Mouse (Mus musculus) brown adipose tissue, adult 24 weeks (tissue): ENCODE data around the gene Ywhah. TPM values are rescaled to one million over a fixed set of nuclear protein-coding genes. Genes with fewer than 3 reads are reported as not detected.
A peak's percentile ranks its signal among the peaks of the same experiment; 100 is the strongest.

Source experiments
- H3K27ac ChIP-seq: fragments of 200-500 bp; replicated peaks from 2 replicates; pipeline ENCODE4 v1.5.1; 2012; ENCODE audit warnings: low read depth, mild to moderate bottlenecking, low read length
- H3K4me1 ChIP-seq: fragments of 200-500 bp; 2 replicates; pipeline ENCODE4 v1.6.1; 2012; ENCODE audit warnings: low read length, mixed read lengths; ENCODE audit not compliant: control insufficient read depth, insufficient read depth, insufficient read length
- H3K4me3 ChIP-seq: fragments of 200-500 bp; 2 replicates; pipeline ENCODE4 v1.5.1; 2012; ENCODE audit warnings: low read depth, mild to moderate bottlenecking, low read length, moderate library complexity; ENCODE audit not compliant: insufficient read depth
- polyA plus RNA-seq: library from polyadenylated mRNA; stranded (reverse); fragments of >200 nt; gene quantifications from 2 replicates; pipeline ENCODE4 v1.2.4, GENCODE M21; 2012; ENCODE audit not compliant: missing spikeins, insufficient read depth, insufficient read length

Gene Ywhah
- polyA plus RNA-seq, result 62.3 and 63.4 TPM in 2 replicates

DNA sequence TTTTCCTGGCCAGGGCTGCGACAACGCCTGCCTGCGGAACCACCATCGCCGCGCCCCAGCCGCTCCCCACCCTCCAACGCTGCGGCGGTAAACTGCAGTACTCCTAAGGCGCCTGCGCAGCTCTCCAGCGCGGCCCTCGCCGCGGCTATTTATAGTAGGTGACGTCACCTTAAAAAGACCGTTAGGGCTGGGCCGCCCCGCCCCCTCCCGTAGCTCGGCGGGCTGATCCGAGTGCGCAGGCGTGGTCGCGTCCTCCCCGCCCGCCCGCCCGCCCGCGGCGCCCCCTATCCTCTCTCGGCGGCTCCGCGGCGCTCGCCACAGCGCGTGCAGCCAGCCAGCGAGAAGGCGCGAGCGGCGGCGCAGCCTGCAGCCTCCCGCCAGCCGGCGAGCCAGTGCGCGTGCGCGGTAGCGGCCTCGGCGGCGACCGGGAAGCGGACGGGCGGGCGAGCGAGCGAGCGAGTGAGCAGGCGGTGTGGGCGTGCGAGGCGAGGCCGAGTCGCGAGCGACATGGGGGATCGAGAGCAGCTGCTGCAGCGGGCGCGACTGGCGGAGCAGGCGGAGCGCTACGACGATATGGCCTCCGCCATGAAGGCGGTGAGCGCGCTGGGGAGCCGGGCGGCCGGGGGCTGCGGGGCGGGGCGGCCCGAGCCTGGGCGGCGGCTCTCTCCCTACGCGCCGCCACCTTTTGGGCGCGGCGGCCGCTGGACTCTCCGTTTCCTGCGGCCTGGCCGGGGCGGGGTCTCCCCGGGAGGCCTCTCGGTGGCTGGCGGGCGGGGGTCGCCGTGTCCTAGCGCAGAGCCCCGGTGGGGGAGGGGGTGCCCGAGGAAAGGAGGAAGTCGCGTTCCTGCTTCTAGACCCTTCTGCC is at the start of gene Ywhah:
Gene Ywhah, plus strand, starts transcription at position 256 of the 865 bp plus-strand sequence.
- H3K4me1 ChIP-seq, result peaks cover 14% of the 10 kb centered on the region
- H3K27ac ChIP-seq, result peak within 1 kb of the TSS; percentile 99
- H3K4me3 ChIP-seq, result peak within 1 kb of the TSS; percentile 98

DNA sequence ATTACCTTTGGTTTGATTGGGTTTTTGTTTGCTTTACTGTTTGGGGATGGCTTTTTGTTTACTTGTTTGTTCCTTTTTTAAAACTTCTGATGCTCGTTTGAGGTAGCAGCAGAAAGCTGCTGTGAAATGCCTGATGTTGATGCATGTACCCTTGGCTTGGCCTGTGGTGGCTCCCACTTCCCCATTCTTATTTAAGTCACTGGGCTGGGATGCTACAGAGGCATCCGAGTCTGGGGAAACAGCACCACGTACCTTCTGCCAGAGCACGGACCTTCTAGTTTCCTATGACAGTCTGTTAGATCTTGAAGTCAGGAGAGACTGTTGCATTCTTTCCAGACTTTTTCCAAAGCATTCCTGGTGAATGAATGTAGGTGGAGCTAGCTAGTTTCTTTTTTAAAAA is 42.1 kb upstream of the Ywhah start:
- Histone ChIP-seq H3K4me3 (no peak overlapping the region), H3K4me1 (no peaks in the 10 kb centered on the region), H3K27ac (no peak overlapping the region)

GRCm38 (mm10) chr5:32977179-32977578 is 41.4 kb upstream of the Ywhah start:
- H3K4me3 ChIP-seq, result no peak overlapping the region
- H3K4me1 ChIP-seq, result no peaks in the 10 kb centered on the region

GRCm38 (mm10) chr5:32985379-32985778 is 33.2 kb upstream of the Ywhah start:
- Histone ChIP-seq H3K27ac (no peak overlapping the region), H3K4me3 (no peak overlapping the region), H3K4me1 (no peaks in the 10 kb centered on the region)

More at GRCm38 (mm10) chr5:32977179-32977578, 41.4 kb upstream of the Ywhah start:
- H3K27ac ChIP-seq, result no peak overlapping the region

DNA sequence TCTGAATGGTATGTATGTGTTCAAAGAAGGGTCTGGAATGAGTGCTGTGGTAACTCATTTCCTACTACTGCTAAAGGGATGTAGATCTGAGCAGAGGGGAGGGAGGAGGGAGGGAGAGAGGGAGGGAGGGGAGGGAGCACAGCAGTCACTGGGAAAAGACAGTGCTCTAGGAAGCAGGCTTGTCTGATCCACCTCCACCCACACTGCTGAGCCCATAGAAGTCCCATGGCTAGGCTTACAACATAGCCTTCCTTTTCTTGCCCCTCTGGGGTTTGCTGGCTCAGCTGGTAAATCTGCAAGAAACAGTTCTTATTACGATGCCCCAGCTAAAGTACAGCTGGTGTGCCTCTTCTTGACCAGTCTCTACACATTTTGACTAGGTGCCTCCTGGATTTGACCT is 30.7 kb upstream of the Ywhah start:
- Histone ChIP-seq H3K4me3 (no peak overlapping the region), H3K27ac (no peak overlapping the region), H3K4me1 (no peaks in the 10 kb centered on the region)

DNA sequence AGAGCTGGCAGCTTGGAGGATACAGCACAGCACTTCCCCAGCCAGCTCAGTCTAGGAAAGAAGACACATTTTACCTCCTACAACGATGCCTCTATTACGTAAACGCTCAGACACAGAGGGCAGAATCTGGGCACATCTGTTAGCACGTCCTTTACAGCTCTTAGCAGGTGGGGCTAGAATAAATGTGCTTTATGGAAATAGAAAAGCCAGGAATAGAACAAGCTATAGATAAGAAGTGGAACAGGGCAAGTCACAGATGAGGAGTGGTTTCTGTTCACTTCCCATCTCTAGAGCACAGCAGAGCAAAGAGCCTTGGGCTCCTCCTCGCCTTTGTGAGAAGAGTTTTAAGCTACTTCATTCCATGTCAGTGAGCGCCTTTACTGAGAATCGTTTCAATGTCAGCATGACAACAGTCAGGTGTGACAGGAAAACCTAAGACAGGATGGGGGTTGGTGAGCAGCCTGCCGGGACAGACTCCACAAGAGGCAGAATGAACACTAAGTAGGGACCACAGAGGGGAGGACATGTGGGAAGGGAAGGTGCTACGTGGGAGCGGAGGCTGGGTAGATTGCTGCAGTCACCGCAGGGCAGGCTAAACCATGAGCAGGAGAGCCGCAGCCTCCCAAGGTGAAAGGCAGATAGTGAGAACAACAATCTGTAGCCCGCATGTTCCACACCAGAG is 28.5 kb upstream of the Ywhah start:
- no peaks in the 10 kb centered on the region for H3K4me1 ChIP-seq
- H3K27ac ChIP-seq, result no peak overlapping the region
- H3K4me3 ChIP-seq, result no peak overlapping the region

- H3K4me1 ChIP-seq, result no peaks in the 10 kb centered on the region
- H3K27ac ChIP-seq, result no peak overlapping the region
- no peak overlapping the region for H3K4me3 ChIP-seq
These were observed 27.5 kb upstream of the Ywhah start for GRCm38 (mm10) chr5:32991152-32991551.

GRCm38 (mm10) chr5:32994471-32994870 is 24.1 kb upstream of the Ywhah start:
- no peak overlapping the region for H3K4me3 ChIP-seq
- no peaks in the 10 kb centered on the region for H3K4me1 ChIP-seq
- no peak overlapping the region for H3K27ac ChIP-seq

DNA sequence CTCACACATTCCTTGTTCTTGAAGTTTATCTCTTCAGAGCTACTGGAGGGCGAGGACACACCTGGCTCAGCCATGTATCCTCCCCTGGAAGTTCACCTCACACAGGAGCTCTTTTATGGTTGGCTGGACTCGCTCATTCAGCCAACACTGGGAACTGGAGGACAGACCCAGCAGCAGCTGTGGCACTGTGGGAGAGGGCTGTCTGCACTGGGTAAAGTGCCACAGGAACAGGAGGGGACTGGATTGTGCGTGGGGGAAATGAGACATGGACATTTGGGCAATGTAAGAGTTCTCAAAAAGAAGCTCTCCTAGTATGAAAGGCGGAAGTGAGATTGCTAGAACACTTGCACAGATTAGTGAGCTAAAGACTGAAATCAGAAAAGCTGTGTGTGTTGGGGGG is 22.9 kb upstream of the Ywhah start:
- no peak overlapping the region for H3K27ac ChIP-seq
- no peaks in the 10 kb centered on the region for H3K4me1 ChIP-seq
- H3K4me3 ChIP-seq, result no peak overlapping the region

- Histone ChIP-seq H3K4me1 (no peaks in the 10 kb centered on the region), H3K4me3 (no peak overlapping the region), H3K27ac (no peak overlapping the region)
These were observed 22.1 kb upstream of the Ywhah start for GRCm38 (mm10) chr5:32996560-32996959.

- Histone ChIP-seq H3K4me3 (no peak overlapping the region), H3K4me1 (no peaks in the 10 kb centered on the region), H3K27ac (no peak overlapping the region)
These were observed 20.9 kb upstream of the Ywhah start for GRCm38 (mm10) chr5:32997686-32998085.

GRCm38 (mm10) chr5:32998783-32999182 is 19.8 kb upstream of the Ywhah start:
- Histone ChIP-seq H3K4me1 (no peaks in the 10 kb centered on the region), H3K4me3 (no peak overlapping the region), H3K27ac (no peak overlapping the region)

- no peaks in the 10 kb centered on the region for H3K4me1 ChIP-seq
- no peak overlapping the region for H3K27ac ChIP-seq
These were observed 17.5 kb upstream of the Ywhah start for GRCm38 (mm10) chr5:33001111-33001510.

DNA sequence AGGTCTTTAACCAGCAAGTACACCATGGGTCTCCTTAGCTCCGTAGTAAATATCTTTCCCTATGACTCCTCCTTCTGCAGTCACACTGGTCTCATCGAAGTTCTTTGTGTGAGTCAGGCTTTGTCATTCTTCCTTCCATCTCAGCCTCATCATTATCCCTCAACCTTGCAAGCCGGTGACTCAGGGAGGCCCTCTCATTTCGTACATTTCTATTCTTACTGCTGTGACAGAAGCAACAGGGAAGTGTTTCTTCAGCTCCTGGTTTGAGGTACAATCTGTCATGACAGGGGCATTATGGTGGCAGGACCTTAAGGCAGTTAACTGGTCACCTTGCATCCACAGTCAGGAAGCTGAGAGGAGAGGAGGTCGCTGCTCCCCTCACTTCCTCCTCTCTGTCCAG is 15.8 kb upstream of the Ywhah start:
- Histone ChIP-seq H3K27ac (no peak overlapping the region), H3K4me1 (no peaks in the 10 kb centered on the region)

More at GRCm38 (mm10) chr5:33001111-33001510, 17.5 kb upstream of the Ywhah start:
- H3K4me3 ChIP-seq, result no peak overlapping the region

DNA sequence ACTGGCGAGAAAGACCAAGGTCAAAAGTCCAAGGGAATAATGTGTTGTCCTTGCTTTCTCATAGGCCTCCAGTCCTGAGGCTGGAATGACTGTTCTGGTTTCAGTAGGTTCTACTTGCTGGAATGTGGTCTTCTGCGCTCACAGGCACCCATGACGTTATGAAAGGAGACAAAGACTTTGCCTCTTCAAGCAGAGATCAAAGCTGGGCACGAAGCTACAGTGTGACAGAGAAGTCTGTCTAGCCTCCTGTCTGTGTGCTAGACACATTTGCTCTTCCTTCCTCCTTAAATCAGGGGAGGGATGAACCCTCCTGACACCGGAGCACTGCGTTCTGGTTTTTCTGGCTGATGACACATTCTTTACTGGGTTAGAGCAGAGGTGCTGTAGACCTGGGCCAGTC is 15.1 kb upstream of the Ywhah start:
- Histone ChIP-seq H3K27ac (no peak overlapping the region), H3K4me1 (no peaks in the 10 kb centered on the region), H3K4me3 (no peak overlapping the region)

More for the DNA sequence above, 15.8 kb upstream of the Ywhah start:
- H3K4me3 ChIP-seq, result no peak overlapping the region
